Mouse (Mus musculus) right cerebral cortex, adult 18-20 months (tissue): ENCODE results near the gene Adipoq.
"Not testable (repeated sequence)": the region's sequence is repeated elsewhere in the genome, so short reads cannot be mapped to it uniquely, and the experiment has no call there.

Experiments used
- DNase-seq: peaks from one replicate; pipeline ENCODE4 v3.0.0; 2022; ENCODE audit warnings: mixed read lengths

Adipoq gene

DNA sequence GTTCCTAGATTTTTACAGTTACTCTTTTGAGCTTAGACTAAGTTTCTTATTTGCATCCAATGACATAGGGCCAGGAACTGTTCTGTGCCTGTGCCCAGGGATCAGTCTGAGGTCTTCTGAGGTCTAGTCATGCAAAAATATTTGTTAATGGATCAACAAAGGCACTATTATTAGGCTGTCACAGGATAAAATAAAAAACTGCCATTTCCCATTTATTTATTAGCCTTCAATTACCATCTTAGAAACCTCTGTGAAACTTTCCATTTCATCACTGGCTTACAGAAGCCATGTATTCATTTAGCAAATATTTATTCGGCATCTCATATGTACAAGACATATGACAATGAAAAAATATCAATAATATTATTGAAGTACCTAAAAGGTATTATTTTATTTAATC, 20.3 kb downstream of the Adipoq start:
- DNase-seq = no peak

DNA sequence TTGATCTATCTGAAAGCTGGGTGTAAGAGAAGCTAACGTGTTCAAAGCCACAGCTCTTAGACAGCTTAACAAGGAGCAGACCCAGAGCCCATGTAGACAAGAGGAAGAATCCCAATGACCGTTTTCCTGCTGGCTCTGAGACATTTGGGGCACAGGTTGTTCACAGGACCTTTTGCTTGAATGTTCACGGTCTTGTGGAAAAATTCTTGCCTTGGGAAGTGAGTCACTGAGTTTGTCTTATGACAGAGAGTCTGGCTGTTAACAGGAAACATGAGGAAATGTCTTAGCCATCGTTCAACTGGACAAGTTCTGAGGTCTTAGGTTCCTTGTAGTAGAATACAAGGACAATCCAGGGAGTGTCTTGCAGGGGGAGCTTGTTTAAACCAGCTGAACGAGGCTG, 20.7 kb downstream of the Adipoq start:
- DNase-seq = no peak

DNA sequence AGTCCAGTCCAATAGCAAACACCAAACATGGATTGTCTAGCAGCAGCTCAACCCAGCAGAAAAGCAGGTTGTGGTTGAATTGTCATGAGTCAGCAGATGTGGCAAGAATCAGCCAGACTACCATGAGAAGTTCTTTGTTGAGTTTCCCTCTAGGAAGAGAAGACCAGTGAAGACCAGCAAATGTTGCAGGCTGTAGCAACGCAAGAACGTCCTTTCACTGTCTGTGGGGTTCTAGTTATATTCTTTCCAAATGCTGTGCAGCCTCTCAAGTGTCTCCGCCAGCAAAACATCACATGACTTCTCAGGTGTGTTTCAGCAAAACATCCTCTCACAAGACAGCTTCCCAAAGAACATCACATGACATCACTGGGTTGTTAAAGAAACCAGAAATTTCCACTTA, 24.5 kb downstream of the Adipoq start:
- no peak for DNase-seq

DNA sequence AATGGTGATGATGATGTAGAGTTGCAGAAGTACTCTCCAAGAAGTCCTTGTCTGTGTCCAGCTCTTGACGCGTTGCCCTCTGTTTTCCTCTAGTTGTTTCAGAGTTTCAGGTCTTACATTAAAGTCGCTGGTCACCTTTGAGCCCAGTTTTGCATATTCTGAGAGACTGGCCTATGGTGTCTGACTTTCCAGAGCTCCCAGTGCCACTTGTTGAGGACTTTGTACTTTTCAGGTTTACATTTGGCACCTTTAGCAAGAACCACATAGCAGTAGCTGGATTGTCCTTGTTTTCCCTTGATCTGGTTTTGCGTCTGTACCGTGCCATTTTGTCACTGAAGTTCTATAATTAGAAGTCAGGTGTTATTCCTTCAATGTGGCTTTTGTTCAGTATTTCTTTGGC, 27.6 kb downstream of the Adipoq start:
- DNase-seq = no peak

DNA sequence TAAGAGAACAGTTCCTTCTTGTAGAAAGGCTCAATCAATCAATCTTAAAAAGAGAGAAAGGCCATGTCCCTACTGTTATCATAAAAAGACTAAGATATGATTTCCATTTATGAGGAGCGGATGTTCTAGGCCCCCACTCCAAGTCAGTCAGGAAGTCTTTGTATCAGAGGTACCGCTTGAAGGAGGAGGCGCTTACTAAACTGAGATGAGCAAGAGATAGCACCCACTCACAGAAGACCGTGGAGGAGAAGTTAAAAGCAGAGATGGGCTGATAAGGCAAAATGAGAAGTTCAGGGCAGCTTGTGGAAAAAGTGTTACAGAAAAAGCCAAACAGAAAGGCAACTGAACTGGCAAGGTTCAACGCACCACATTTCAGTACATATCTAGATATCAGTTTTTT, 28.5 kb downstream of the Adipoq start:
- DNase-seq = no peak

DNA sequence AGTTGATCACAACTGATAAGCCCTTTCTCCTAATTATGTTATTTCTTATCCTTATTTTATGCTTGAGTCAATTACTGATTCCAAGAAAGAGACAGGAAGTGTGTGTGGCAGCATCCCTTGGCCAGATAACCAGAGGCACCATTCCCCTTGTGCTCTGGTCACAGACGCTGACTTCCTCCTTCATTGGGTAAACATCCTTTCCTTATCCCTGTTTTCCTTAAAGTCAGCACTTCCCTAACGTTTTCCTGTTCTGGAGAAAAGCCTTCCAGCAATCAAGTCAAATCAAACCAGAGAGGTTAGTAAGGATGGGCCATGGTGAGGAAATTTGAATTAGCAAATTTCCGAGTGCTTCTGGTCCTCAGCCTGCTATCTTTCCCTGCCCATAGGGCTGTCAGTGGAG, 29.6 kb downstream of the Adipoq start:
- DNase-seq = no peak

DNA sequence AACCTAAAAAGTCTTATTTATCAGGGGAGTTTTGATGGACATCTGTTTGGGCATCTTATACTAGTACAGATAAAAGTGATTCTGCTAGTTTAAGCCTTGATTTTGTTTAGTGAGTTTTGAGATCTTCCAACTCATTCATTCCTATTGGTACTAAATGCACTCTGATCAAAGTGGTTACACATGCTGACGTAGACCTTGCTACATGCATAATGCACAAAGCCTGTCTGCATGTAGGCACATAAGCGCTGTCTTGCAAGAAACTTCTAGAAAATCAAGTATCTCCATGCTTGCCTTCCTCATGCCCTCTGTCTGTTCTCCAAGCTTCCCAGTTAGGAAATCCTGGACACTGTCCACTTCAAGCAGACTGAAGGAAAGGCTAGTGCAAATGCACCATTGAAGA, 31.5 kb downstream of the Adipoq start:
- DNase-seq = no peak

DNA sequence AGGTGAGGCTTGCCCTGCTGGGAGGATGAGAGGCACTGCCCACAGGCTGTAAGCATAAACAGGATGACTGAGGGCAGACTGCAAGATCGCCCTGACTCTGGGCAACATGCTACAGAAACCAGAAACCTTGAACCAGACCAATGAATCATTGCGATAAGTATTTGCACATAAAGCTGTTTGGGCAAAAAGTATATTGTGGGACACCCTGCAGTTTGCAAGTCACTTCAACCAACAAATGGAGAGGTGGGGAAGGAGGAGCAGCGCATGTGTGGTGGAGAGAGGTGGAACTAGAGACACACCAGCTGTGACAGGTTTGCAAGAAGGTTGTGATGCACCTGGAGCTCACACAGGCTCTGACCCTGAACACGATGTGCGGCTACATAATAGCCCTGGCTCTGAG, 32.5 kb downstream of the Adipoq start:
- no peak for DNase-seq

DNA sequence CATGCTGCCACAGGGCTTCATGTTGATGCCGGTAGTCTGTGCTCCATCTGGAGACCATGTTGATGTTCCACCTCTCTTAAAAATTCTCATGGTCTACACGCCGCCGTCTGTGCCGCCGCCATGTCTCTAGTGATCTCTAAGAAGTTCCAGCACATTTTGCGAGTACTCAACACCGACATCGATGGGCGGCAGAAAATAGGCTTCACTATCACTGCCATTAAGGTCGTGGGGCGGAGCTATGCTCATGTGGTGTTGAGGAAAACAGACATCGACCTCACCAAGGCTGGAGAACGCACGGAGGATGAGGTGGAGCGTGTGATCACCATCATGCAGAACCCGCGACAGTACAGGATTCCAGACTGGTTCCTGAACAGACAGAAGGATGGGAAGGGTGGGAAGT, 33.1 kb downstream of the Adipoq start:
- DNase-seq = not testable (repeated sequence)

DNA sequence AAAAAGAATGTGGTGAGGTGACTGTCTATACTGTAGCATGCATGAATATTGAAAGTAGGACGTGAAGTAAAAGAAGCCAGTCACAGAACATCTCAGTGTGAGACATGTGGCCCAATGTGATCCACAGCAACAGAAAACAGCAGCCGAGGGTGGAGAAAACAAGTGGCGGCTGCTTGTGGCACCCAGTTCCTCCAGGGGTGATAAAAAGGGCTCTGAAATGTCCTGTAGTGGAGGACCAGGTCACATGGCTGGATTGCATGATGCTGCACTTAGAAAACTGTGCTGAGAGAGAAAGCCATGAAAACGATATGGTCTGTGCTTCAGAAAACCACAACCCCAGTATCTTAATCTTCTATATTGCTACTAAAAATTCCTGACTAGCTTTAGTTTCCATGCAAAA, 34.7 kb downstream of the Adipoq start:
- no peak for DNase-seq

DNA sequence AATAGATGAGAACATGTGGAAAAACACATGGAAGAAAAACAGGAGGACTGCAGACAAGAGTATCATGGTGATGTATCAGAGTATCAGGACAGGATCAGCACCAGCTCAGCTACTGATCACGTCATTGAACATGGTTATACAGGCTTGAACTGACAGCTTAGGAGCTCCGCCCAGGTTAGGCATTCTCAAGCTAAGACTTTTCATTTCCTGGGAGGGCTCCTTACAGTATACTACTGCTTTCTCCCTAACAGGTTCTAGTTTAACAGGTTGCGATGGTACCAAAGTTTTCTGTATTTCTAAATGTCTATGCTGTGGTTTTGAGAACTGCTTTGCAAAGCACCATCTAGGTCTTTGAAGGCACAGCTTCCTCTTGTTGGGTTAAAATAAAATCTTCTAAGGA, 35.2 kb downstream of the Adipoq start:
- no peak for DNase-seq

DNA sequence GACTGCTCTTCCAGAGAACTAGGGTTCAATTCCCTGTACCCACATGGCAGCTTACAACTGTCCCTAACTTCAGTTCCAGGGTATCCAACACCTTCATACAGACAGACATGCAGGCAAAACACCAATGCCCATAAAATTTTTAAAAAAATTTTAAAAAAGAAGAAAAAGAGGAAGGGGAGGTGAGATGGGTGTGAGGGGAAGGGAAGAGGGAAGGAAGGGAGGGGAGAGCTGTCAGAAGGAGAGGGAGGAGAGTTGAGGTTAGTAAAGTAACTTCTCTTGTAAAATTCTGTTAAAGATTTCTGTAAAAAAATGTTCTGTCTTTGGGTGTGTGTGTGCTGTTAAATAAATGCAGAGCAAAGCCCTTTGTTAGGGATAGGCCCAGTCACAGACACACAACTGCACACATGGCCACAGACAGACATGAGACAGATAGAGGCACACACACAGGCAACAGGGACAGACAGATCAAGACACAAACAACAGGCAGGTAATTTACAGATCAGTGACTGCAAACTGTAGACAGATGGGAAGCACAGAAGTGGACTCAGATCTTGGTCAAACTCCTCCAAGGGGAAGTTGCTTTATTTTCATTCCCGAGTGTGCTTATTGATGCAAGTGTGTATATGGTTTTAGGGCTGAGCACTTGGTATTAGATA, 35.7 kb downstream of the Adipoq start:
- no peak for DNase-seq

DNA sequence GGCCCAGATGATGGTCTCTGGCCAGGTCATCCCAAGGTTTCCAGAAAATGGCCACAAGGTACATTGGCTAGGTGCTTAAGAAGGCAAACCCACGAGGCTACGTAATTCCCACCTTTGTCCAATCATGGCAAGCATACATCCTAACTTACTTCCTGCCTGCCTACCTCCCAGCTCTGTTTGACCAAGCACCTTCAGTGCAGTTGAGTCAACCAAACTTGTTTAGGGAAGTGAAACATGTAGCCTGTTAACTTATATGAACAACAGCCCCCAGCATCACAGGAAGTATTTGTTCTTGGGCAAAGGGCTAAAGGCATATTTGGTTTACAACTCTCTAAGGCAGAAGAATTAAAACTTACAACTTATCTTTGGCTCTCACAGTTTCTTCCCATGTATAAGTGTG, 39.5 kb downstream of the Adipoq start:
- DNase-seq = no peak

DNA sequence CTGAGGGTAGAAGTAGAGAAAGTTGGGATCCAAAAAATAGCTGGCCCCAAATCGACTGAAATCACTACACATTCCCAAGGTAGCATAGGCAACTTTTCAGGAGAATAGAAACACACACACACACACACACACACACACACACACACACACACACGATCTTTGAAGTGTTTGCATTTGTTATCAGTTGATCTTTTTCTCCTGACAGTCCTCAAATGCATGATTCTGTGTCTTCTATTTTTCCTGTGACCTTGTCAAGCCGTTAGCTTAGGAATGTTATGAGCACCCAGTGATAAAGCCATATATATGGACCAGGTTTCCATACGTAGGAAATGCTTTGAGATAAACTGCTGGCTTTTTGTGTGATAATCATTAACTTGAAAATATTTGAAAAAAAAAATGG, 40.1 kb downstream of the Adipoq start:
- DNase-seq = no peak

DNA sequence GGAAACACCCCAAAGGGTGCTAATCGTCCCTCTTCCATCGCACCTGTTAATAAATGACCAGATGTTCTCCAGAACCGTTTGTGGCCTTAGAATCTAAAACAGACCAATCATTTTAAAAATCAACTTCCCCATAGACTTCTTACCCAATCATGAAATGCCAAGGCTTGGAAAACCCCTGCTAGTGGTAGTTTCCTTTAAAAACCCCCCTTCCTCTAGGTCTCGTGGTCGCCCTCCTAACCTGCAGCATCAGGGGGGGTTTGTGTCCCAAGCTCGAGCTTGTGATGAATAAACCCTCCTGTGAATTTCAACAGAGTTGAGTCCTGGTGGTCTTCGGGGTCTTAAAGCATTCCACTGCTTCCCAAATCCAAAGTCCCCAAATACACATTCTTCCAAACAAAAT, 41.6 kb downstream of the Adipoq start:
- no peak for DNase-seq

DNA sequence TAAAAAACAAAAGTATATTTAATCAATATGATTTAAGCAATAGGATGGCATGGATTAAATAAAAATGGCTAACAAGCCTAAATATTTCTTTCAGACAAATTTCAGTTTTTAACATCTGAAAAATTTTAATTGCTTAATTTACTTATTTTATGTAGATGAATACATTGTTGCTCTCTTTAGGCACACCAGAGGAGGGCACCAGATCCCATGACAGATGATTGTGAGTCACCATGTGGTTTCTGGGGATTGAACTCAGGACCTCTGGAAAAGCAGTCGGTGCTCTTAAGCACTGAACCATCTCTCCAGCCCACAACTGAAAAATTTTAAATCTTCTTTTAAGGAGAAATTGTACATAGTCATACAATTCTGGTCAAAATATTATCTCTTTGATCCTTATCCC, 43.3 kb downstream of the Adipoq start:
- no peak for DNase-seq

DNA sequence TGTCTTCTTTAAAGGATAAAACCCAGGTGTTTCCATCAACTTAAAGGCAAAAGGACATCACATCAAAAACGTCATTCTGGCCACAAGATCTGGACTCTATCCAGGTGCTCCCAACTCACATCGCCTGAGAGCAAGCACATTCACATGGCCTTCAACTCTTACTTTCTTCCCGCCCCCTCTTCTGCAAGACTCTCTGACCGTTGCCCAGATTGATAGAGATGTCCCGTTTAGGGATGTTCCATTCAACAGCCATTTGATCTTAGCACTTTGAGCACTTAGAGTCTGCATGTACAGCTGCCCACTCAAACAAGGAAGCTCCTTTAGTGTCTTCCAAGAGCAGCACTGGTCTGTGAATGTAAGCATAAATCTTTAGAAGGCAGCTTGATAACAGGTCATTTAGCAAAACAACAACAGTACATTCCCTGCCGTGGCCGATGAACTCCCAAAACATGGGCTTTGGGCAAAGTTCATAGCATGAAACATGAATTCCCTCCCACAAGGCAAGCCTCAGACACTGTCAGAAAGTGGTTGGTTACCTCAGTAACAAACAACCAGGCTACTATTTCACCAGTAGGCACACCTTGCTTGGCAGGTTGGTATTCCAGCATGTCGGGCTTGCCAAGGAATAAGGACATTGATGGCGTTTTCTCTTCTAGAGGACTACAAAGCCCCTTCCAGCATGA, 45.4 kb downstream of the Adipoq start:
- no peak for DNase-seq

DNA sequence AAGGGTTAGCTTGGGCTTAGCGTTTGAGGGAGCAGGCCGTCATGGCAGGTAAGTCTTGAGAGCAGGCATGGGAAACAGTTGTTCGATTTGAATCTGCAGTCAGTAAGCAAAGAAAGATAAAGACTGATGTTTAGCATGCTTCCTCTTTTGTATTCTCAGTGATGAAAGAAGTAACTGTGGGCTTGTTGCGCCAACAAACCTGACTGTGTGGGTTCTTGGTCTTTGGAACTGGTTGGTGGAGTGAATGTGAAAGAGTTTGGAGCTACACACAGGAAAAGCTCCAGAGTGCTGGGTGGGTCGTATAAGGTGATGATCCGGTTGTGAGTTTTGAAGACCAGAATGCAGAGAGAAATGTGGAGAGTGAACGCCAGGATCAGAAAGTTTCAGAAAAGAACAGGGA, 49.3 kb downstream of the Adipoq start:
- DNase-seq = no peak

DNA sequence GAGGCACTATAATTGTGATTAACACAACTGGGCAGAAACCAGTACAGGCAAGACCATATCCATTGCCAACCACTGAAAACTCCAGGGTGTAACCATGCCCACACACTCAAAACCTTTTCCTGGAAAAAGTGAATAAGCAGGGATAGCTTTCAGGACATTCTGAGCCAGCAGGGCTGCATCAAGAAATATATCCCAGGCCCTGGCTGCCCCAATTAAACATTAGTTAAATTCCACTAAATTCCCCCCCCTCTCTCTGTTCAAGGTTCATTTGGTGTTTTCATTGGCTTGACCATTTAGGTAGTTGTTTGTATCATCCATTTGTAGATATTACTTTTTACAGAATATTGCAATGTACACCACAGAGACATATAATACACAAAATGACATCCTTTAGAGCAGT, 50.0 kb downstream of the Adipoq start:
- no peak for DNase-seq

DNA sequence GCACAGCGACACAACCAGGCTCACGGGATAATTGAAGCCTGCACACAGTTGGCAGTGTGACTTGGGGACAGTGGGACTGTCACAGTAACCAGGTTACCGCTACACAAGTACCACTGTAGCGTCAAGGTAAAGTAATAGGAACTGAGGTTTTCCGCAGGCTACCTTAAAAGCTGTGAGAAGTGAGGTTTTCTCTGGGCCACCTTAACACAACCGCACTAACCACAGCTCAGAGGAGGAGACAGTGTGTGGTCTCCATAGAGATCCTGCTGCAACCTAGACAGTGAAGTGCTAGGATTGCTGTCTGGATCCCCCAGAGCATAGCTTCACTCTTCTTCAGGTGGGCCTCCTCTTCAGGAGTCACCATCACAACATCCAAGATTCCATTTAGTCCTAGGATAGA, 50.5 kb downstream of the Adipoq start:
- DNase-seq = no peak

DNA sequence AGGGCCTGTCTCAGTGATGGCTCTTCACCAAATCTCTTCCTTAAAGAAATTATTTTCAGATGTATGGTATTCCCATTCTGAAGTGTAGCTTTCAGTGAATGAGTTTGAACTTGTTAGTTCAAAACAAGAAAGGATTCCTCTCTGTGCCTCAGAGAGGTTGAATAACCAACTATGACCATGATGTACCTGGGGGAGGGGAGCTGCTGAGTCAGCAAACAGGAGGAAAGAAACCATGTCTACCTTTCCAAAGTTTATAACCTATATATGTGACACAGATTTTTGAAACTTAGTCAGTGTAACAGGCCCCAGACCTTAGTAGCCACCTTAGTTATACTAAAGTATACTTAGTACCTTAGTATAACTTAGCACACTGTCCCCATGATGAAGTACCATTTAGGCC, 55.2 kb downstream of the Adipoq start:
- no peak for DNase-seq
